Mouse (Mus musculus): ENCODE data around the gene Lcor.

Gene Lcor

GRCm38 (mm10) chr19:41482190-41482908 lies at the start of gene Lcor:
Gene Lcor, plus strand, starts transcription at chr19:41482637.
- DNase-seq, result peak; percentile 81

- DNase-seq, result no peak
These were observed 47.1 kb upstream of the Lcor start for GRCm38 (mm10) chr19:41435366-41435765.

DNA sequence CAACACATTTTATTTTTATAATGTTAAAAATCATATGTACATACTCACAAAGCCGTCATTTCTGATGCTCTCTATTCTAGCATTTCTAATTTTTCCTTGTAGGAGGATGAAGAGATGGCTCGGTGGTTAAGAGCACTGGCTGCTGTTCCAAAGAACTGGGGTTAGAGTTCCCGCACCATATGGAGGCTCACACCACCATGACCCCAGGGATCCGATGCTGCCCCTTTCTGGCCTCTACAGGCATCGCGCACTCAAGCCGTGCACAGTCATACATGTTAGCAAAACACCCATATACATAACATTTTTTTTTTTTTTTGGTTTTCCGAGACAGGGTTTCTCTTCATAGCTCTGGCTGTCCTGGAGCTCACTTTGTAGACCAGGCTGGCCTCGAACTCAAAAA lies 46.0 kb upstream of the Lcor start:
- no peak for DNase-seq

GRCm38 (mm10) chr19:41438953-41439352 lies 43.5 kb upstream of the Lcor start:
- peak; percentile 71 for DNase-seq

- DNase-seq, result no peak
These were observed 41.0 kb upstream of the Lcor start for GRCm38 (mm10) chr19:41441446-41441845.

- no peak for DNase-seq
These were observed 40.4 kb upstream of the Lcor start for GRCm38 (mm10) chr19:41441911-41442607.

- DNase-seq, result no peak
These were observed 39.8 kb upstream of the Lcor start for GRCm38 (mm10) chr19:41442608-41442969.

DNA sequence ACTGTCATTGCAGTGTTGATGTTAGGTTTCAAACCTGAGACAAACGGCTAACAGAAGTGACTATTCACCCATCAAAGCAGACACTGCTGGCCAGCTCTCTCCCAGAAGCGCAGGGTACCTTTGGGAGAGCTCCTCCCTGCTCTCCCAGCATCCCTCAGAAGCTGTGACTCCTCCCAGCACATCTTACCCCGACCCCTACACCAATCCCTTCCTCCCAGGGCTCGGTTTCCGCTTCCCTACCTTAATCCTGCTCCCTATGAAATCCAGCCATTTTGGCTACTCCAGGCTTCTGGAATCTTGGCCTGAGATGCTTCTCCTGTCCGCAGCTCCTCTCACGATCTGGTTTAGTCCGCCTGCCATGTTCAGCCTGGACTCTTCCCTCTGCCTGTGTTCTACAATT lies 37.9 kb upstream of the Lcor start:
- no peak for DNase-seq

DNA sequence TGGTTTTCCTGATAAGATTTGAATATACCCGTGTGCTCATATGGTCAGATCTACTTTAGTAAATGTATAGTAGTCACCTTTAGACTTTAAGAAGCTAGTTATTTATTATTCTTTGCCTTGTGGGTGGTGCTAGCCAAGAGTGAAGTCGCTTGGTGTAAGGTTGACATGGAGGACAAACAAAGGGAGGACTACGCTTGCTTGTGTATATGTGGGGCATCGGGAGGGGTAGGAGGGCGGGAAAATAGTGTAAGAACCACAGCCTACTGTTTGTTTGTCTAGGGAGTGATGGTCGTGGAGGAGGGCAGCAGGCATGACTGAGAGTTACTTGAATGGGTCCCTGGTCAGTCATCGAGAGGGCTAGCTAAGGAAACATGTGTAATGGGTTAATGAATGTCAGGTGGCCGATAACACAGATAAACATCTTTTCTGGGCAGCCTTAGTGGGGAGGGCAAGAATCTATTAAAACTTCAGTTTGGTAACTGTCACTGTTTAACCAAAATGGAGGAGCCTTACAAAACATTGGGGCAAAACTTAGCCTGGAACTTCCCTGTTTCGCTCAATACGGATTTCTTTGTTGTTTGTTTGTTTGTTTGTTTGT lies 37.3 kb upstream of the Lcor start:
- no peak for DNase-seq

GRCm38 (mm10) chr19:41445723-41446122 lies 36.7 kb upstream of the Lcor start:
- DNase-seq, result no peak

GRCm38 (mm10) chr19:41447166-41447565 lies 35.3 kb upstream of the Lcor start:
- DNase-seq, result no peak

DNA sequence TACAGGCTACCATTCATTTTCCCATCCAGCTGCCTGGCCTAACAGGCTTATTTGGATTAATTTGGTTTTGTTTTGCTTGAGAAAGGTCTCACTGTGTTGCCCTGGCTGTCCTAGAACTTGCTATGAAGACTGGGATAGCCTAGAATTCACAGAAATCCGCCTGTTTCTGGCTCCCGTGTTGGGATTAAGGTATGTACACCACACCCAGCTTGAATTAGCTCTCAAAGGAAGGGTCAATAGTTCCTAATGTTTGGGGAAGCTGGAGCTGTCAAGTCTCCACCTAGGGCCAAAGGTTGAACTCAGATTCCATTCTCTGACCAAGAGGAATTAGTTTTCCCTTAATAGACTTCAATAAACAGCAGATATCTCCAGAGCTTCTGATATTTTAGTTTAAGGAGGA lies 34.7 kb upstream of the Lcor start:
- DNase-seq, result no peak

- DNase-seq, result no peak
These were observed 32.9 kb upstream of the Lcor start for GRCm38 (mm10) chr19:41449415-41450075.

GRCm38 (mm10) chr19:41452166-41452565 lies 30.3 kb upstream of the Lcor start:
- no peak for DNase-seq

- no peak for DNase-seq
These were observed 27.8 kb upstream of the Lcor start for GRCm38 (mm10) chr19:41454601-41455000.

DNA sequence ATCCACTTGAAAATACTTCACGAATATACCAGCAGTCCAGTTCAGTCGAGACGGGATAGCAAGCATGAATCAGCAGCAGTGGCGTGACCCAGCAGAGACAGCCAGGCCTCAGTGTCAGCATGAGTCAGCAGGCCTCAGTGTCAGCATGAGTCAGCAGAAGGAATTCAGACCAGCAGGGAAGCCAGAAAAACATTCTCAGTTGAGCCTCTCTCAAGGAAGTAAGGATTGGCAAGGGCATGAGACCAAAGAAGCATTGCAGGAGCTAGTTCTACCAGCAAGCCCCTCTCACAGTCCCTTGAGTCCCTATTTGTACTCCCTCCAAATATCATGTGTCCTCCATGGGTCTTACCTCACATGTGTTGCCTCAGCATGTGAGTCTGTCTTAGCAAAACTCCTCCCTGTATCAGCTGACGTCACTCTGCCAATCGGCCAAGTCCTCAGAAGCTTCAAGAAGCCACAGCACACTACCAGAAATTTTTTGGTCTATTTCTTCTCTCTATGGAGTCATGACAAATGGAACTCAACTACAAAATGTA lies 27.3 kb upstream of the Lcor start:
- DNase-seq, result no peak

DNA sequence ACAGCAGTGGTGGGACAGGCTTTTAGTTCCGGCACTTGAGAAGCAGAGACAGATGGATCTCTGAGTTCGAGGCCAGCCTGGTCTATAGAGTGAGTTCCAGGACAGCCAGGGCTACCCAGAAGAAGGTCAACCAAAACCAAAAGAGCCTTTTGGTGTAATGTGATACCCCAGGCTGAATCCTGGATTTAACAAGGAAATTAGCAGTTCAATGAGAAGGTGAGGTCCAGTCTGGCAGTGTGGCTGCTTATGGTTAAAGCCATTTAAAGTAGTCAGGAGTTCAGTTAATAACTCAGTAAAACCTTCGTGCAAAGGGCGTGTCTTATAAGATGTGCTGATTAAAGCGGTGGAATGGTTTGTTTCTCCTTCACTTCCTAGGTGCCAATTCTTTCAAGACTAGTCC lies 25.3 kb upstream of the Lcor start:
- DNase-seq, result no peak

DNA sequence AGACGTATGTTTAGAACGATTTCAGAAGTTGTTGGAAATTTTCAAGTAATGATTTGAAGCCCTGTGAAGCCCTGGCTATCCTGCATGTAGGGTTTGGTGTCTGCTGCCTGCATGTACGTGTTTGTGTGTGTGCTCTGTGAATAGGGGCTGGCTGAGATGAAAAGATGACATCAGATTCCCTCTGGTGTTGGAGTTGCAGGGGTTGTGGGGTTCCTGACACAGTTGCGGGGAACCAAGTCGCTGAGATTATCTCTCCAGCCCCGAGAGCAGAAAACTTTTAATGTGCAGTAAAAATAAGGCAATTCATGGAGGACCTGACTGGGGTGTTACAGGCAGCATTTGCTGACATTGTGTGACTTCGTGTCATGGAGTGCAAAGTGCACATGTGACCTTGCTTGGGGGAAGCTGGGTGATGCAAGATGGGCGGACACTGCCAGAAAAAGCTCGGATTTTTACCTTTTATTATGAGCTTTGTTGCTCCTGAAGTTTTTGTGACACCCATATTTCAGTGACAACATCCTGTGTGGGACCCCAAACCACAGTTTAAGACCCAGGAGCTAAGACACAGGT lies 20.2 kb upstream of the Lcor start:
- no peak for DNase-seq

DNA sequence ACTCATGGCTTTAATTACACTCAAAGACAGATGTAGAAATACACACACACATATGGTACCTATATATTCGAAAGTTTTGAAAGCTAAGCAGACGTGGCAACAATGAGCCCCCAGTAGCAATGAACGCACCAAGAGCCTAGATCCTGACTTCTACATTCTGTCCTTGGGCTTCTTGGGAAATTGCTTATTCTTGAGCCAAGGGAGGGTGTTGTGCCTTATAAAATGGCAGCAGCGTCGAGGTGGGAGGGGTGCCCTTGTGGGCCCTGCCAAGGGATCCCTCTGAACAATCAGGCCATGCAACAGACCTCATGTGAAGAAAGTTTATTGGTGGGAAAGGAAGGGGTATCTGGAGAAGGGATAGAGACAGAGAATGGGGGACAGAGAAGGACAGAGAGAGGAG lies 18.6 kb upstream of the Lcor start:
- DNase-seq, result no peak

GRCm38 (mm10) chr19:41466475-41466874 lies 16.0 kb upstream of the Lcor start:
- no peak for DNase-seq

DNA sequence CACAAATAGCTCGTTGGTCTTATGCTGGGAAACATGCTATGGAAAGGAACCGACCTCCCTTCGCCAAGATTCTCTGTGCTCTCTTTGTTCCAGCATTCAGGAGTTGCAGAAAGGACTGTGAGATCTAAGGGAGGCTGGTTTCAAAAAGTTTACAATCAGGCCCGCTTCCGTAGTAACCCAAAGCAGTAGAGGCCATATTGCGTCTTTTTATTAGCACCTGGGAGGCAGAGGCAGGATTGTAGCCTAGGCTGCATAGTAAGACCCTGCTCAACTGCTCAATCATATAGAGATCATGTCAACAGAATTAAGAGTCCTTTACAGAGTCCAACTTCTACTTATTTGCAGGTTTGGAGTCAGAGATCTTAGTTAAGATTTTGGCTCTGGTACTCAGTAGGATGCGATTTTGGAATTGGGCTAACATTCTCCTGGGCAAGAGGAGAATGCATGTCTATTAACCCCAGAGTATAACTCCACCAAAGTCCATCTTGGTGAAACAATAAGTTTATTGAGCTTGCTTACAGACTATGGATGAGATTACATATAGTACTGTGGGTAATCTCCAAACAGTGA lies 8.8 kb upstream of the Lcor start:
- DNase-seq, result no peak

GRCm38 (mm10) chr19:41474943-41475342 lies 7.5 kb upstream of the Lcor start:
- DNase-seq, result no peak

All from cerebellum, adult 9-10 months (tissue).